Mouse (Mus musculus) thymus, postnatal 0 days (tissue): ENCODE data around the gene Tmem251. TPM values are rescaled to one million over a fixed set of nuclear protein-coding genes. Genes with fewer than 3 reads are reported as not detected.

Experiments
- DNase-seq: peaks from one replicate; pipeline ENCODE4 v3.0.0-alpha.2; 2015; ENCODE audit warnings: low spot score
- polyA plus RNA-seq: library from polyadenylated mRNA; unstranded; fragments of >200 nt; fragmentation: Nextera tagmentation; extraction: Ambion mirVana; gene quantifications from 2 replicates; pipeline ENCODE4 v1.2.1, GENCODE M21; 2015

The Tmem251 gene
- 18.6 and 20.5 TPM in 2 replicates for polyA plus RNA-seq

DNA sequence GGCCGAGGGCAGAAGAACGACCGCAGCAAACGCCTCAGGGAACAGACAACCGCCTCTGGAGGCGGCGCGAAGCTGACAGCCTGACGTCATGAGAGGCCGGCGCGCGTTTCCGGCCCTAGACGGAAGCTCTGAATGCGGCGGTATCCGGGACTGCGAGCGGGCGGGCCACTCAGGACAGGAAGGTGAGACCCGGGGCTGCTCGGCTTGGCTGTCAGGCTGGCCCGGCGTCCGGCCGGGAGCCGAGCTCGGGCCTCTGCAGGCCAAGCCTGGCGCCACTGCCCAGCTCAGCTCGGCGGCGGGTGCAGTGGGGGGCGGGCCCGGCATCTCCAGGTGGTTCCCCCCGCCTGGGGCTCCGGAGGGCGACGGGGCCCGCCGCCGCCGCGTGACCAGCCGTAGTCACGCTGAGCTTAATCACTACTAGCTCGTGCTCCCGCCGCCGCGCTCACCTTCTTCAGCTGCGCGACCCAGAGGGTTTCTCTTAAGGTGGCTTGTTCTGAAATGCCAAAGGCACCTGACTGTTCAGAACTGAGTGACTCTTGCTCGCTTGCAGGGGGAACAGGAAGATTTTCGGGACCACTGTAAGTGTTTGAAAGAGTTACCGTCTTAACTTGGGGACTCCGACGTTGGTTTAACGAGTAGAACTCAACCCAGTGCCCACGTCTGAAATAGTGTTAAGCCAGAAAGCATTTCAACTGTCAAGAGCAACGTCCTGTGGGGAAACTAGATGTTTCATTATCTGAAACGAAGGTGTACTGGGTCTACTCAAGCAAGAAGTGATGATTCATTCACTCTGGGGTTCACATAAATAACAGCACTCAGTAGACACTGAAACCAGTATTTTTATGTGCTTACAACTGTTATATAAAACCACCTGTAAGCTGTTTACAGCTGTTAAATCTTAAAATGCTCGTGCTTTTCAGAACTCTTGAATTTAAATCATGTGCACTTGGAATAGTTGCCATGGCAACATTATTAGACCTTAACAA, at the start of gene Tmem251, which contains the start of gene Moap1:
Gene Tmem251, plus strand, starts transcription at position 174 of the 986 bp plus-strand sequence.
Gene Moap1, minus strand, starts transcription at position 73 of the 986 bp plus-strand sequence.
- peak; percentile 92 for DNase-seq

DNA sequence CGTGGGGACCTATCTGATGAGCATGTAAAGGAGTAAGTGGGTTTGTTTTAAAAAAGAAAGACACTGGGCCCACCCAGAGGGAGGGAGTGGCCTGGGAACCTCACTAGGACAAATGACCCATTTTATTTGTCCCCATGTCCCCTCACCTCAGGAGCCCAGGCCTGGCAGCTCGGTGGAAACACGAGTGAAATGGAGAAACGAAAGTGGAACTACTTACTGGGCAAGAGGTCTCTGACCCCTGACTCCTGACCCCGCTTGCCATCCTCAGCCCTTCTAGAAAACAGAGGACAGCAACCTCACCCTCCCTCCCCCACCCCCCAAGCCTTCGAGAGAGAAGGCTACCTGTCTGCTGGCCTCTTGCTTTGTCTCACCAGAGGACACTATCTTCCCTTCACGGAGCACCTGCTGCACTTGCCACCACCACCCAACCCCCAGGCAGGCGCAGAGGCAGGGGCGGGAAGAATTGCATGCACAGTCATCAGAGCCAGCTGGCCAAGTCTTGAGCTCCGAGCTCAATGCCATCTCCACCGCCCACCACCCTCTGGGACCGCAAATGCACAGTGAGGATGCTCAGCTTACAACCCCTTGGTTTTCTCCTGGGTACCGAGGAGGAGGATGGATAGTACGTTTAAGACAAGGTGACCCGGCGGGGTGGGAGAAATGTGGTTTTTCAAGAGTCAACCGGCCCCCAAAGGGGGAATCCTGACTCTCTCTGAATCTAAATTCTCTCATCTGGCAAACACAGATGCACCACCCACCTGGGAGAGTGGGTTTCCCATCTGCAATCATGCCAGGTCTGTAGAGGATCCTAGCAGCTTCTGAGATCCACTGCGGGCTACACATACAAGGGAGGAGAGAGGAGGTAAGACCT, 48.0 kb upstream of the Tmem251 start:
- DNase-seq, result peak; percentile 74

DNA sequence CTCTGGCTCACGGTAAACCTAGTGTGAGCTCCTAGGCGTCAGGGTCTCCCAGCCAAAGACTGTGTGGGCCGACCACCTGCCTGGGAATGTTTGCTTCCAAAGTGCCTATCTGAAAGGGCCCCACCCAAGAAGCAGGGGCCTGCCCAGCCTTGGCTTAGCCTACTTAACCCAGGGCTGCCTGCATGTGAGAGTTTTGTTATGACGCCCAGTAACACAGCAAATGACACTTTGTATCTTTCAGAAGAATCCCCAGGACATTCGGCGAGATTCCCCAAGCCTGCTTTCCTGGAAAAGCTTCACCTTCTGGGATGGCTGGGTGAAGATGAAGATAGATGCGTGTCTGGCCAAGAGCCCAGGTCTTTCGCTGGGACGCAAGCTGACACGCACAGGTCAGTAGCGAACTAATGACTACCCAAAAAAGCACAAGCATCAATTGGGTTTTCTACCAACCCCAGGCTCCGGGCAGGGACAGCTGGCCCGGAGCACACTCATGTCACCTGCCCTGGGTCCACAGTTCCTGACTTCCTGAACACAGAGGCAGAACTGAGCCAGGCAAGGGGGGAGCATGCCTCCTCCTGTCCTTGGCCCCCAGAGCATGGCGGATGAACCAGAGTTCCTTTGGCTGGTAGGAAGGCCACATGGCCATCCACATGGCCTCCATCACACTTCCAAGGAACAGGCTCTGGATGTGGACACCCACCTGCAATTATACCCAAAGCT, 46.8 kb upstream of the Tmem251 start:
- no peak for DNase-seq

DNA sequence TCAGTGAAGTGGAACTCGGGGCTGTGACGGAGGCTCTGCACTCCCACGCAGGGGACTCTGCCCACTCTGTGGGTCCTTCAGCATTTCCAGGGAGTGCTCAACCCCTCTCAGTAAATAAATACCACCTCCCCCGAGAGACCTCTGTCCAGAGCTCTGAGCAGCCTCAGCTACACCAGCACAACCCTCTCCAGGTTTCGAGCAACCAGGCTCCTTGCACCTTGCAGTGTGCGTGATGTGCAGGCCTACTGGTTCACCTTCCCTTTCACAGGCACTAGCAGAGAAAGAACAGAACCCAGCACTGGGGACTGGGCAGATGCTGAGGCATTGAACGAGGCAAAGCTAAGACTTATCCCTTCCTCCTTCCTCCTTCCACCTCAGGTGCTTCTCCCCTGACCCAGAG, 46.2 kb upstream of the Tmem251 start:
- DNase-seq, result no peak

DNA sequence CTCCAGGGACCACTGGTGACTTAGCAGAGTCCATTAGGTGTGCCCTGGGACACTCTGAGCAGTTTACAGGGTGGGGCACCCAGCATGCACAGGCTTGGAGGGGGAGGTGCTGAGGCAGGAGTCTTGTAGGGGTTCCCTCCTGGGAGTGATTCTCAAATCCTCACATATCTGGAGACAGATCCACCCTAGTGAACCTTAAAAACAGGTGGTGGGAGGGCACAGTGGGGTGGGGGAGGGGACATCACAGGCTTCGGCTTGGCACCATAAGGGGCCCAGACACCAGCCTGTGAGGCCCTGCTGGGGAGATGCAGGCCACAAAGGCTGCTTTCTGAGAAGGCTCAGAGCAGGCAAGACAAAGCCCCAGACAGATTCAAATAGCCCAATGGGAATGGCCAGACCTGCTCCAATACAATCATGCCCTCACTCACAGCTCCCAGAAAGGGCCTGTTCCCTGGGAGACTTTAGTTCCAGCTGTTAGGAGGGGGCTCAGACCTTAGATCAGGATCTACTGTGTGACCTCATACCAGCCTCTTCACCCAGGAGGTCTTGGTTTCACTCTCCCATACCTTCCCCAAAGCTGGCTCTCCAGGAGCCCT, 45.4 kb upstream of the Tmem251 start:
- DNase-seq, result peak; percentile 86

DNA sequence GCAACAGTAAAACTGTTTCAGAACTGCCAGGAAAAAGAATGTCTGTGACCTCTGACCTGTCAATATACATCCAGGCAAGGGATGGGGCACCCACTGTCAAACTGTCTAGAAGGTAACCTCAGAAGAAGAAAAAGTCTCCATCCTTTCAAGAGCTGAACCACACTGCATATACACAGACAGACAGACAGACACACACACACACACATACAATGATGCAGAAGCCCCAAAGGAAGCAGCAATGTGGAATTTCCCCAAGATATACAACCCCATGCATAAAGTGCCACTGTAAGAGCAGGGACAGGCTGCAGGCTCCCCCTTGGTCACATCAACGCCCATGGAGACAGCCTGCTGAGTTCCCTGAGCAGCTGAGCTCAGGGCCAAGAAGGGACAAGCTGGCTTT, 44.4 kb upstream of the Tmem251 start:
- peak; percentile 19 for DNase-seq

DNA sequence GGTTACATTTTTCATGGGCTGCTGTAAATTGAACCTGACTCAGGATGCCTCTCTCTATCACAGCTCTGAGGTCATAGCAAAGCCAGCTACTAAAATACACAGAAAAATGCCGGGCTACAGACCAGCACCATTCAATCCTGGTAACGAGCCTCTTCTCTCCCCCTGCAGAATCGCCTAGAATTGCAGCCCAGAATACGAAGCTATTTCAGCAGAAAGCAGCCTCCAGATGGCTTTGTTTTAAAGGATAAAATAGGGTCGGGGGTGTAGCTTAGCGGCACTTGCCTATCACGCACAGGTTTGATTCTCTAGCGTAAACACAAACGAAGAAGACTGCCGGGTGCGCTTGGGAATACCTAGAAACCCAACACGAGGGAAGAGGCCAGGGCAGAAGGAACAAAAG, 43.1 kb upstream of the Tmem251 start:
- DNase-seq, result no peak

DNA sequence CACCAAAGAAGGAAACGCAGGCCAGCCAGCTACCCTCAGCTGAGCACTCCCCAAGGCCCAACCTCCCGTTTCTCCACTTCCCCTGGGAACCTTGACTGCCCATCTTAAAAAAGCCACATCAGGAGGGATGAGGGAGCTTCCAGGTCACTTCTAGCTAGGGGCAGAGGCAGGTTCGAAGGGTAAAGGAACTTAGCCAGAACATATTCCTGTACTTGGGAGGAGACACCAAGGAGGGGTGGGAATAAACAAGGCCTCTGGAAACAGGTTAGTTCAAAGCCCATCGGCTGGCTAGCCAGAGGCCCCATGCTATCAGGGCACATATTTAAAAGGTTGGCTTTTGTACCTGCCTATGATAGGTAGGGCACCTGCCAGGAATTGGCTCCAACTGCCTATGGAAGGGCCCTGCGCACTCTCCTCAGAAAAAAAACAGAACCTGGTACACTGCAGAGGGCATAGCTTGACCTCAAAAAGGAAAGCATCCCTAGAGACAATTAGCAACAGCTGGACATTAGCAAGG, 41.8 kb upstream of the Tmem251 start:
- no peak for DNase-seq

DNA sequence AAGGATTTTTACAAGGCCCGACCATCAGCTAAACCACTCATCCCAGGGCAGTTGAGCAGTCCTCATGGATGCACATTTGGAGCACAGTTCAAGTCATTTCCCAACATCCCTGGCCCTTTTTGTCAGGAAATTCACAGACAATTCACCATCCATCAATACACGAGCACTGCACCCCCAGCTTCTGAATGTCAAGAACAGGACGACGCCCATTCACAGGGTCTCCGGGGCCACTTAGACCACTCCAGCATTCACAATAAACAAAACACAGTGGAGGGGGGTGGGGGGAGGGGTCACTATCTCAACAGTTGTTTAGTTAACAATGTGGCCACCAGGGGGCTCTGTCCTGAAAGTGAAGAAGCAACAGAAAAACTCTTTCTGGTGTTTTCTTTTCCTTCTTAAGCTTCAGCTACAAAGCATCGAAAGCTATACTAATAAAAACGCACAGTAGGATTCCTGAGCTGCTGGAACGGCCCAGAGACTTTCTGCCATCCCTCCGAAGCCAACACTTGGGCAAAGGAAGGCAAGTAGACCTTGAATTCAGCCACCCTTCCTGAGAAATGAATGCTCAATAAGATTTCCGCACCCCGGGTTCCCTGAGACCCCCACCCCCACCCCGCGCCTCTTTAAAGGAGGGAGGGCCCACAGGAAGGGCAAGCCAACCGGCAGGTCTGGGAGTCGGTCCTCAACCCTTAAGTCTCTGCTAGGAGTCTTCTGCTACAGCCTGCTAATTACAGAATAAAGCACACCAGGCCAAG, 41.0 kb upstream of the Tmem251 start:
- peak; percentile 91 for DNase-seq

DNA sequence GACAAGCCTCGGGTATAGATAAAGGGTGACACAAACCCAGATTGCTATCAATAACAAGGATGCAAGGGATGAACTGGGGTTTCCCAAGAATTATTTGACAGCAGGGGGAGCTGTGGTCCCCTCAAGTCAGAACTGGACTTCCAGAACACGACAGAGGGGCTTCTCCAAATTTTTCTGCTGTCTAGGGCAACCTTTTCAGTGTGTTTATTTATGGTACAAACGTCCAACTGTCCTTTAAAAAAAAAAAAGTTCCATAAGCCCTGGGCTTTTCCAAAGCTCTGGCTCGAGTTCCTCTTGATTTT, 40.5 kb upstream of the Tmem251 start:
- DNase-seq, result no peak

DNA sequence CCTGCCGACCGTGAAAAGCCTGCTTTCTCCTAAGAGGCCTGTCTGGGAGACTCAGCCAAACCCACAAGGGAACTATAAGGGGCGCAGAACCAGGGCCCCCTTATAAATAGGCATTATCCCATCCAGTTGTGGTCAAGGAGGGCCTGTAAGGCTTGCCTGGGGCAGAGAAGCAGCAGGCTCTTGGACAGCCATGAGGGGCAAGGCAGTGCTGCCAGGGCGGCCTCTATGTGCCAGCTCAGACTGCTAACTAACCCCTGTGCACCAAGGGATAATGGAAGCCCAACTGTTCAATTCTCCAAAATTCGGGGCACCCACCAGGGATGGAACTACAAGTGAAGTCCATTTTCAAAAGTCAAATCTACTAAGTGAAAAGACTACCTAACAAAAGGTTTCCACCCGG, 40.1 kb upstream of the Tmem251 start:
- no peak for DNase-seq

DNA sequence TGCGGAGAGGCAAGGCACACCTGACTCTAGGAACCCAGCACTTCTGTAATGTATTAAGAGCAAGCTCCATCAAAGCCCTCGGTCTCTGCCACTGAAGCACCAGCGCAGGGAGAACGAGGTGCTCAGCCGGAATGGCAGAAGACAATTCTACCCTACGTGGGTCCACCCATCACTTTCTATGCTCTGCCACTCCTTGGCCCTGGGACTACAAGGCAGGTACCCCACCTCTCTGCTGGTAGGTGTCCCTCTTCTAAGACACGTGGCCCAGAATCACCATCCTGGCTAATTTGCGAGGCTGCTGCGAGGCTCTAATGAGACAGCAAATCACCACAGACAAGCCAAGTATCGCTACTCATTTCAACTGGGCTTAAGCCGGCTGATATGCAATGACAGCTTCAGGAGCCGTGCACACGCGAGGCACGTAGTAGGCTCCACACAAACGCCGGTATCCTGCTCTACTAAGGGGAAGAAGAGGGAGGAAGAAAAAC, 39.6 kb upstream of the Tmem251 start:
- peak; percentile 41 for DNase-seq

DNA sequence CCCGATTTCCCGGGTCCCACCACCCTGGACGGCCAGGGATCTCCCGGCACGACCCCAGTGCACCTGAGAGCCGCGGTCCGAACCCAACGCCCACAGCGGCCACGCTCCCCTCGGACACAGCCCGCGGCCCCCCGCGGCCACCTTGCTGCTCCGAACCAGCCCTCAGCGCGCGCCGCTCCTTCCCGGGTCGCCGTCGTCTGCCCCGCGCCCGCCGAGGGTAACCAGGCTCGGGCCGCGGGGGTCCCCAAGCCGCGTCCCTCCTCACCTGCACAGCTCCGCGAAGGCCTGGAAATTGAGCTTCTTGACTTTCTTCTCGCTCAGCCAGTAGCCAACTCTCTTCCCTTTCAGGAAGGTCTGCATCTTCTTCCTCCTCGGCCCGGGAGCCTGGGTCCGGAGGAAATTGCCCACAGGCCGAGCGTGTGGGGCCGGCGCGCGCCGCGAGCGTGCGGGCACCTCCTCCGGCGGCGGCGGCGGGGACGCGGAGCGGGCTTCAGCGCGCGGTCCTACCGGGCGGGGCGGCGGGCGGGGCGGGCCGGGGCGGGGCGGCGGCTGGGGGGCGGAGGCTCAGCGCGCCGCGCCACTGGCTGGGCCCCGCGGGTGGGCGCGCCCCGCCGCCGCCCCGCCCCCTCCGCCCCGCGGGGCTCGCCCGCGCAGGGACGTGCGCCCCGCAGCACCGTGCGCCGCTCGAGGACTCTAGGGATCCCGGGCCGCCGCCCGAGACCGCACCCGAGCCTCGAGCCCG, 38.9 kb upstream of the Tmem251 start, which contains the start of gene Itpk1:
Gene Itpk1, minus strand, starts transcription at position 474 of the 742 bp plus-strand sequence.
- DNase-seq, result no peak

DNA sequence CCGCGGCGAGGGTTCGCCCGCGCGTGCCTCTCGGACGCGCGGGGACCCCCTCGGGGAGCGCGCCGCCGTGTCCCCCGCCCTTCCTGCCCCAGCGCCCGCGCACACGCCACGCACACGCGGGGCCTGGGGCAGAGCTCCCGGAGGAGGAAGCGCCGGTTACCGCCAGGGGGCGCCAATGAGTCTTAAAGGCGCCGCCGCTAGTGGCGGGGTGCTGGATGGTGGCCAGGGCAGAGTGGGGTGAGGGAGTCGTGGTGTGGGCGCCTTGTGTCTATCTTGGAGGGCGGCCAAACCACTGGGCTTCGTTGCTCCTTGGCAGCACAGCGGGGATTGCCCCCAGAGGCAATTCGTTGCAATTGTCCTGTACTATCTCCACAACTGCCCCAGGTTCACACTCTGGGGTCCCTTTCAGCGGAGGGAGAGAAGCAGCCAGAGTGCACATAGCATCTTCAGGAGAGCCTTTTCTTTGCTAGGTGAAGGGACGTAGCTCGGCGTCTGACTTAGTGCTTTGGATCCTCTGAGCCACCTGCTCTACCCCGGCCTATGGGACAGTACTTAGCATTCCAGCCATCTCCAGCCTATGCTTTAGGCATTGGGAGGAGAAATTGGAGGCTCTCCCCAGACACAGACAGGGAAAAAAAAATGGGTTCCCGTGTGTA, 38.2 kb upstream of the Tmem251 start:
- DNase-seq, result peak; percentile 92

DNA sequence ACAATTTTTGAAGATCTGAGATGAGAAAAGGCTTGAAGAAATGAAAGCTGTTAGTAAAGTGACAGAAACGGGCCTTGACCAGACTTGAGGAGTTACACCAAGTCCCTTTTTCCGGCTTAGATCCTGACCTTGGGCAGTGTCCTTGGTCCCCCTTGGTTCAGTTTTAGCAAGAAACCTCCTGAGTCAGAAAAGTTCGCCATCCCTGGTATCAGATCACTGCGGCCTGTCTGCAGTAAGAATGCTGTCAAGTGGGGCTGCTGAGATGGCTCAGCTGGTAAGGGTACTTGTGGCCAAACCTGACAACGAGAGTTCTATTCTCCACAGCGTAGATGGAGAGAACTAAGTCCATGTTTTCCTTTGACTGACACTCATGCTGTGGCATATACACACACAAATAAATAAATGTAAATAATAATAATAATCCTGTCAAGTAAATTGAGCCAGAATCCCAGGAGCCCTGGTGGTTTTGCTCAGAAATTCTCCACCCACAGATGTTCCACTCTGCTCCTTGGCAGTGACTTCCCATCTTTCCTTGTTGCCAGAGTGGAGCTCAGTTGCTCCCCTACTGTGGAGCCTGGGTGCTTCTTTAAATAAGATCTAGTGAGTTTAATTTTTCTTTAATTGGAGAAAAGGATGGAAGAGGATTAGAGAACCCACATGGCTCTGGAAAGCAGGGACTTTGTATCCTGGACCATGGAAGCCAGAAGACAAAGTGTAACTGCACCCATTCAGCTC, 37.5 kb upstream of the Tmem251 start:
- DNase-seq, result no peak

DNA sequence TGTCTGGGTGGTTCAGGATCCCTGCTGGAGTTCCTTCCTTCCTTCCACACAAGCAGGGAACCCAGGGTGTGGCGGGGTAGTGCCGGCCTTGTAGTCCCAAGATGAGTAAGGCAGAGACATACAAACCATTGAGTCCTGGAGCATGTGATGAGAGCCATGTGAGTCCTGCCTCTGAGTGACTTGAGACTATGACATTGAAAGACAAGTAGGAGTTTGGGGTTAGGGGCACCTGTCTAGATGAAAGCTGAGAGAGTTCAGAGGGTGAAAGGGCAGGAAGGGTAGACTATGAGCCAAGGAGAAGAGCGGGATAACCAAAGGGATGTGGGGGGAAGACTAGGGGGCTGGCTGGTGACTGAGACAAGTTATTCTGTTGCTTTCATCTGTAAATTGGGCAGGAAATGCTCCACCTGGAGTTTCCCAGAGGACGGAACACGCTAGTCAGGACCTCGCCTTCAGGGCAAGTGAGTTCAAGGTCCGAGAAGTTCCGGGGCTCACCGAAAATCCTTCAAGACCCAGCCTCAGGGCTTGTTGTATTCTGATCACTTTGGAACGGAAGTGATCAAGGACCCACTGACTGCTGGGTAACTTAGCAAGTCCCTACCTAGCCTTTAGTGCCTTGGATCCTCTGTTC, 36.6 kb upstream of the Tmem251 start:
- no peak for DNase-seq

DNA sequence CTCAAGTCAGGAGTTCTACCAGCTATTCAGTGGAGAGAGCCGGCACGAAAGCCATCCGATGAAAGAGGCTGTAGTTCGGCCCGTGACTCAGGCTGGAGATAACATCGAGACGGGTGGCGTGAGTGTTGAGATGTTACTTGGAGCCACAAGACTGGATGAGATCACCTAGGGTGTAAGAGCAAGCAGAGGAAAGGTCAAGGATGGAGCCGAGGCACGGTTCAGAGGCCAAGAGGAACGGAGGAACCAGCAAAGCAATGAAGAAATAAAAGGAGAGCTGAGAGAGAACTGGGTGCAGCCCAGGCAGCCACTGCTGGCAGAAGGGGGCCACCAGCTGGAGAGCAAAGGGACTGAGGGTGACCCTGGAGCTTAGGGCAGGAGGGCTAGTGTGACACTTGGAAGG, 35.3 kb upstream of the Tmem251 start:
- DNase-seq, result no peak
